Mouse (Mus musculus) heart, adult 11 months (tissue): ENCODE data around the gene Myrf.
A peak's percentile ranks its signal among the peaks of the same experiment; 100 is the strongest.

ENCODE experiments used
- DNase-seq: peaks from one replicate; pipeline ENCODE4 v3.0.0; 2022

Gene Myrf

DNA sequence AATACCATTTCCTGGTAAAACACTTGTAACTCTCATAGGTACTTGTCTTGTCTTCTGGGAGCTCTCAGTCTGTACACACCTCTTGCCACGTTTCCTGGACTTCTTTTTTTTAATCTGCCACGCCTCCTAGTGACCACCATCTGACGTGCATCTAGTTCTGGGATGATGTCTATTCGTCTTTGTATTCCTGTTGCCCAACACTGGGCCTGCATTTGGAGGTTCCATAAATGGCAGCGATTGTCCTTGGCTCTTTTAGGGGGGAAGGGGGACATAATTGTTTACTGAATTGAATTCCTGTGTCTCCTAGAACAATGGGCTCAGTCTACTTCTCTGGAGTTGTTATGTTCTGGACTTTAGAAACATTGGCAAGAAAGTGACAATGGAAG, 35.9 kb downstream of the Myrf start:
- DNase-seq: peak; percentile 95

DNA sequence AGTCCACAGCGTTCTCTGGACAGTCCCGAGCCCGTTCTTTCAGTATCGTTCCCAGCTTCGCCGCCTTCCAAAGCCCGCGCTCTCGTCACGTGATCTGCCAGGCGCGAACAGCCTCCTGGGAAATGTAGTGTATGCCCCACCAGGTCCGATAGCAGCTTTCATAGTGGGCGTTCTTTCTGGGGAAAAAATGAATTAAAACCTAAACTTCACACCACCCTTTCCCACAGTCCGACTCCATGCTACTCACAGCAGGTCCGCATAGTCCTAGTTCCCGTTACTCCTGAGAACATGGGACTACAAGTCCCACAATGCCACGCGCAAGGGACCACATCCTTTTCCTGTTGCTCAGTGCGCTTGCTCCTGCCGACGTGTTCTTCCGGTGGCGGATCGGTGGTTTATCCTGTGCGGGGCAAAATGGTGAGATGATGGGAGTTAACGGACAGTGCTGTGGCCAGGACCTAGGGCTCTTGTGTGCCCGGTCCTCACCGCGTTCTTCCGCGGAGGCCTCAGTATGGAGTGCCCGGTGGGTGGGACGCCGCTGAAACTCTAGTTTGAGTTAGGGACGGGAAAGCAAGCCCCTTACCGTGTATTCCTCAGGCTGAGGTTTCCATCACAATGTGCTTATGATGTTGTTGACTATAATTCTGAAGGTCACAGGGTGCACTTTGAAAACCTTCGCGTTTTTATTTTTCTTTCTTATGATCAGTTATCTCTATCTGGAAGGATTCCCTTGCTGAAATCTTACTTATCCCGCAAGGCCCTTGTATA, 36.5 kb downstream of the Myrf start, which contains the start of the genes Tmem258 and Fen1:
Gene Tmem258 (plus strand): TSS at position 167 of the 768 bp plus-strand sequence.
Gene Fen1 (minus strand): TSS at position 322 of the 768 bp plus-strand sequence.
- peak; percentile 99 for DNase-seq

DNA sequence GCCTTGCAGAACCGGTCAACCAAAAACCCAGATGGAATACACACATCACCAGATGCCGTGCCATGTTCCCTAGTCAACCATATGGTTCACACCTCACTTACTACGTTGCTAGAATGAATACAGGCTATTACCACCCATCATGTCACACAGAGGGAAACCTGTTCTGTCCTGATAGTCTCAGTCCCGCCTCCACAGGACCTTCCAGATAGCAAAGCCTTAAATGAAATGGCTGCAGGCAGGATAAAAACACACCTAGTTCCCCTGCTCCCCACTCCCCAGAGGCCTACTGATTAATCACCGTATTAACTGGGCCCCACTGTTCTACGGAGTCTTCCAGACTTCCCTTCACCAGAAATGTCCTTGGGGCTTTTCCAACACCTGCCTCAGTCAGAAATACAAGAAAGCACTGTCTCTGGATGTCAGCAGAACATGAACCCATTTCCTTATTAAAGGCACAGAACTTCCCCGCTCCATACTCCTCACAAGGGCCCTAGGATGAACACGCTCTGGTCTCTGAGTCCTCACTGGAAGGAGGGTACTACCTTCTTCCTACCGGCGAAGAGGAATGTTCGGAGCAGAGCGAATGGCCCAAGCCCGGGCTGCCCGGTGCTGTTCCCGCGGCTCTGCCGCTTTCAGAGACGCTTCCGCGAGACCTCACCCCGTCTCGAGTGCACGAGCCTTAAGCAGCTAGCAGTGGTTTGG, 37.3 kb downstream of the Myrf start:
- no peak for DNase-seq

DNA sequence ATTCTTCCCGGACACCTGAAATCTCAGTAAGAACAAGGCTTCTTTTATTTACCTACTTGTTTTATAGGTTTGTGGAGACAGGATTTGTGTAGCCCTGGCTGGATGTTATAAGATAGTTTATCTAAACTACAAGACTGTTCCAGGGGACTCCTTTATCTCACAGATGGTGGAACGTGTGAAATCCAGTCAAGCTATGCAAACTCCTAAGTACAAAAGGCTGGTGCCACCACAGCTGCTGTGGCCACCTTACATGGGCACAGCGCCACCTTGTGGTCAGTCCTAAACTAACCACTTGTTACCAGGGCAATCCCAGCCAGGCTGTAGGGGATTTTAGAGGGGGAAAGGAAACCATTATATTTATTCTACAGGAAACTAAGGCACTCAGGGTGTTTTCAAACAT, 41.8 kb downstream of the Myrf start:
- DNase-seq: peak; percentile 96

DNA sequence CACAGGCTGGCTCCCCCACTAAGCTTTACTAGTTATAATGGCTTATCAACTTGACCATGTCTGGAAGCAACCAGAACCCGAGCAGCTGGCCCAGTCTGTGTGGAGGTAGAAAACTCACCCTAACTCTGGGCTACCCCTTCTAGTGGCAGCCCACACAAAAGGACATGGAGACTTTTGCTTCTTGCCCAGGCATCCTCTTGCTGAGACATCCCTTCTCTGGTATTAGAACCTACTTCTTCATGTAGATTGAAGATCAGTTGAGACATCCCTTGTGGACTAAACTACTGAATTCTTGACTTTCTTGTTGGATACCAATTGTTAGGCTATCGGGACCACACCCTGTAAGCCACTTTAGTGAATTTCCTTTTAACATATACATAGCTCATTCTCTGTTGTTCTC, 42.3 kb downstream of the Myrf start:
- DNase-seq: no peak

DNA sequence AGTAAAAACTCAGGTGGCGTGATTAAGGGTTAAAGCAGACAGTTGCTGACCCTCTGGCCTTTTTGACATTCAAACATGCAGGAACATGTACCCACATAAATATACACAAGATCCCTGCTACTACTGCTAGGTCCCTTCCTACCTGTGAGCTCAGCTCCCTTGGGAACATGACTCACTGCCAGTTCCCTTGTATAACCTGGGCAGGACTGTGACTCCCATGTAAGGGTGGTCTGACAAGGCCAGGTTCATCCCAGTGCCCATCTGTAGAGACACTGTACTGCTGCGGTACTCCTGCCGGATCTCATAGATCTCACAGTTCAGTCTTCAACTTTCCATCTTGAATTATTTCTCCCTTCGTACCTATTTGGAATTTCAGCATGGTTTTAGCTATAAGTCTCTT, 43.4 kb downstream of the Myrf start:
- no peak for DNase-seq

DNA sequence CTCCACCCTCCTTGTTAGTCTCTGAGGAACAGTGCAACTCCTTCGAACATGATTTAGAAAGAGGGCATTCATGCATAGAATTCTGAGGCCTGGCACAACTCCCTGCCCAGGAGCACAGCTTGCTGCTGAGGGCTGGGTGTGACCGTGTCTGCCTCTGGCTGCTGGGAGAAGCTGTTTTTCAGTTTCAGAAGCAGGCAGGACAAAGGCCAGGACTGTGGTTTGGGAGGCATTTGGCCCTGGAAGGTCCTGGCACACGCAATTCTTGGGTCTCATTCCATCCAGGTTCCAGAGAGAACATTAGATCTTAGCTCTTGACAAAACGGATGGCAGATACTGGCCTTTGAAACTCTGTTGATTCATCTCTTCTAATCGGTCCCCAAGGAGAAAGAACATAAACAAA, 45.3 kb downstream of the Myrf start:
- DNase-seq: no peak

DNA sequence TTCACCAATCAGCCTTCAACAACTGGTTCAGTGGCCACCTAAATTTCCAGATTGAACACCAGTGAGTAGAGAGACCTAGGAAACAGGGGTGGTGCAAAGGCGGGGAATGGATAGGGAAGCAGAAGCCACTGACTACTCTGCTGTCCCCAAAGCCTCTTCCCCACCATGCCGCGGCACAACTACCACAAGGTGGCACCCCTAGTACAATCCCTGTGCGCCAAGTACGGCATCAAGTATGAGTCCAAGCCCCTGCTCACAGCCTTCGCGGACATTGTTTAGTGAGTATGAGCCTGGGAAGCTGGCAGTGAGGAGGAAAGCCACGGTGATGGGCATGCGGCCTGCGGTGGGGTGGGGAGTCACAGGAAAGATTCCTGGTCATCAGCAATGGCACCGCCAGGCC, 46.2 kb downstream of the Myrf start:
- DNase-seq: no peak

DNA sequence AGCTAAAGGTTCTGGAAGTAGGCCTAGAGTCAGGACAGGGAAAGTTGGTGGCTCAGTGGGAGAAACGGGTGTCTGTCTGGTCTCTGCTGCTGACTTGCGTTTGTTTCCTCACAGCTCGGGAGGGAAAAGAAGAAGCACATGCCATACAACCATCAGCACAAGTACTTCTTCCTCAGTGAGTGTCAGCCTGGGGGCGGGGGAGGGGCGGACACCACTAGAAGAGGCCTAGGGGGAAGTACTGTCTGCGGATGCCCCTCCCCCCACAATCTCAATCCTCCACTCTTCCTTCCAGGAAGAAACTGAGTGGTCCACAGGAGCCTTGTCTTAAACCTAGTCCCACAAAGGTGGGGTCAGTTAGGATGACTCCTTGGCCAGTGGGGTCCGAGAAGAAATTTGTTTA, 49.2 kb downstream of the Myrf start:
- peak; percentile 97 for DNase-seq

DNA sequence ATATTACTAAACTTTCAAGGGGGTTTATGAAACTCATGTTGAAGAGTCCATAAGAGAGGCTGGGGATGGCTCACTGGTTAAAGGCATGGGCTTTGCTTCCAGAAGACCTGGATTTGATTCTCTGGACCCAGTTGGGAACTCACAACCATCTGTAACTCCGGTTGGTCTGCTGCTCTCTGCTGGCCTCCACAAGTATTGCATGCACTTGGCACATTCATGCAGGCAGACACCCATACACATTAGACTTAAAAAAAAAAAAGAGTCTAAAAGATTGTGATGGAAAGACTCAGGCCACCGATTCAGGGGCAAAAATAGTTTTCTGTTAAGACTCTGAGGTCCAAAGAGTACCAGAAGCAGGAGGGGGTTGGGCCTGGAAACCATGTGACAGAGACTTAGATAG, 49.8 kb downstream of the Myrf start:
- DNase-seq: peak; percentile 96

DNA sequence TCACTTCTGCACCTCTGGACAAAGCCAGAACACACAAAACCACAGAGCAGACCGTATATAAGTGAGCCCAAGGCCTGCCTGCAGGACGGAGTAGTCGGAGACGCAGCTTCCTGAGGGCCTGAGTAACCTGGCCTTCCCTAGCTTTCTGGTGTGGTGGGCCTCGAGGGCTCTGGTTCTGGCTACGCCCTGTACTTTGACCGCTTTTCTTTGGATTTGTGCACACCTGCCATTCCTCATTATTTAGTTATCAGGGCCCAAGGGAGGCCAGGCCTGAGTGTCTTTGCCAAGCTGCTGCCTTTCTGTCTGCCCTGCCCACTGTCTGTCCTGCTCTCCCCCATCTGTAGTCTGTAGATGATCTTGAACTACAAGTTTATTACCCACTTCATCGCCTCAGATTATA, 50.6 kb downstream of the Myrf start:
- no peak for DNase-seq

DNA sequence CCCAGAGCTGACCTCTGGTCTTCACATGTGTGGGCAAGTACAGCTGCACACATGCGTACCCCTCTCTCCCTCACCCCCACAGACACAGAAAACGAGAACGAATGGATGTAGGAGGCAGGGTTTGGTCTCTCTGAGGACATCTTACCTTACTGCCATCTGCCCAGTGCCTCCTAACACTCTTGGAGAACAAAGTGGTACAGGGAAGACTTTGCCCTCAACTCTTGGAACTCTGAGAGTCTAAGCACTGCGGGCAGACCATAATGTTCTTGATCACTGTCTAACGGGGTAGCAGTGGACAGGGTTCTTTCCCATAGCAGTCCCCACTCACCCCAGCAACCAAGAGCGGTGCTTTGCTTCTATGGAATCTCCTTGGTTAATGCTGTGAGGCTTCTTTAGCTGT, 51.5 kb downstream of the Myrf start:
- peak; percentile 85 for DNase-seq

DNA sequence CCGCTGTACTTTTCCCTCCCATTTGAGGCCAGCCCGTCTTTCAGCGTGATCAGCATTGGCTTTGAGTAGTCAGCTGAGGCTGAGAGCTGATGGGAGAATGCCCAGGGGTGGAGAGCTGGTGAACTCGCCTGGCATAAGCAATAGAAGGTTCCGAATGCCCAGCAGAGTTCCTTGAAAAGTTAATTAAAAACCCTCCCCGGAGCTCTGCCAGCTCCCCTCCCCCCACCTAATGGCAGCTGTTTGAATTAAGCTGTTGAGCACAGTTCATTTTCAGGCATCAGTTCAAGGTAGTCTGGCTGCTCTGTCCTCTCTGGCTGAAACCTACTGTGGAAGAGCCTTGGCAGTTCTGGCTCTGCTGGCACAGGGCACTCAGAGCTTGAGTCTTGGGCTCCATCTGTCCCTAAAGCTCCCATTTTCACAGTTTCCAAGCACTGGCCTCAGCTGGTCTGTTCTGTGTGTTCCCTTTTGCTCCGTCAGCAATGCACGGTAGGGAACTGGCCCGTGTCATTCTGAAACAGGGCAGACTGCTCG, 52.2 kb downstream of the Myrf start:
- peak; percentile 93 for DNase-seq

DNA sequence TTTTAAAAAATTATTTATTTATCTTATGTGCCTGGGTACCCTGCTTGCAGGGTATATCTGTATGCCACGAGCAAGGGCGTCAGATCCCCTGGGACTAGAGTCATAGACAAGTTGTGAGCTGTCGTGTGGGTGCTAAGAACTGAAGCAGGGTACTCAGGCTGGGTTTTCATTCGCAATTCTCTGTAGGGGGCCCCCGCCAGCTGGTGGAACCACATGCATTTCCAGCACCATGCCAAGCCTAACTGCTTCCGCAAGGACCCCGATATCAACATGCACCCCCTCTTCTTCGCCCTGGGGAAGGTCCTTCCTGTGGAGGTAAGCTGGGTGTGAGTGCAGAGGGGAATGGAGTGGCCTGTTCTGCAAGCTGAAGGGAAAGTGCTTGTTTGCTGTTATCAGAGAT, 54.0 kb downstream of the Myrf start:
- peak; percentile 75 for DNase-seq

DNA sequence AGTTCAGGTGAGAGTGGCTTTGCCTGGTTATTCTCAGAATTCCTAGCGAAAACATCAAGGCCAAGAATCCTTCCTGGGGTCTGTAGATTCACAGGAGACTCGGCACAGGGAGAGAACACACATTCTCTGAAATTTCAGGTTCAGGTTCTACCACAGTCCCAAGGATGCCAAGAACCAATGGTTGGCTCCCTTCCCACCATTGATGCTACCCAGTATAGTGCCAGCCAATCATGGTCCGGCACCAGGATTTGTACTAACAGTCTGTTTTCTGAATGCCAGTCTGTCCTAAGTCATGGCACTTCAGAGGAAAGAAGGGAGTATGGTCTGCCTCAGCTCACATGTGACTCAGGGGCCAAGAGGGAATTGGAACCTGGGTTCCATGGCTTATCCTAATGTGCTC, 54.7 kb downstream of the Myrf start:
- no peak for DNase-seq

DNA sequence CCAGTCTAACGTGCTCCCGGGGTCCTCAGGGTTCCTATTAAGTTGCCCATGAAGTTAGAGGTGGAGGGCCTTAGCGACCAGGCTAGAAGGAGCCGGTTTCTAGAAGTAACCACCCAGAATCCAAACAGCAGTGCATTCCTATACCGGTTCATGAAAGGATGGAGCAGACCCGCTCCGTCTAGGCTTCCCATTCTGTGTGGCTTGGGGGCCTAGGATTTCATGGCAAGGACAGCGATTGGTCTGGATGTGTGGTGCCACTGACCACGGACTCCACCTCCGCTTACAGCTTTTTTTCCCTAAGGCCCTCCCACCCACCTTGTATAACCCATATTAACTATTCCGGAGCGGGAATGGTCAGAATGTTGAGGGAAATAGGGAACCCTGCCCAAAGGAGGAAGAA, 56.5 kb downstream of the Myrf start:
- no peak for DNase-seq

DNA sequence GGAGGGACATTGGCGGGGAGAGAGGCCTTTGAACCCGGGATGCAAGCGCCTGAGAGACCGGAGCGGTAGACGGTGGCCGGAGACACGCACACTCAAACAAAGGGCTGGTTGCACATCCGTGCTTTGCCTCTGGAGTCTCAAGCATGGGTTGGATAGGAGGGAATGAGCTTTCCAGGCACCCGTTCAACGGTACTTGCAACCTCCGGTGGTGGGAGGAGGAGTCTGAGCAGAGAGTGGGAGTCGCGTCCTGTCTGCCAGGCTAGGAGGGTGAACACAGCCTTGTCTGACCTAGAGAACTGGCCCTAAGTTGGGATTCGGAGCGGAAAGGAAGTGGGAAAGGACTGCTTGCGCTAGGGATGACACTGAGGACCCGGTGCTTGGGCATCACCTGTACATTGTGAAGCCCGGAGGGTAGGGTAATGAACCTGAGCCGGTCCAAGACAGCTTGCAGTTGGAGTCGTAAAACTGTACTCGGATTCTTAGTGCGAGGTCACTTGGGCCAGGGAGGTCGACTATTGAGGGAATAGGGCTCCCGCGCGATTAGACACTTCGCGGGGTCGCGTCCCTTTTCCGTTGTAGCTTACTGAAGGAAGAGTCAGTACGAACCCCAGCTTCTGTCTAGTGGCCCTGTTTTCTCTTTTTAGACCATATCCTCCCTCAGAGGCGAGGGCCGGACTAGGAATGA, 57.1 kb downstream of the Myrf start:
- DNase-seq: peak; percentile 98

DNA sequence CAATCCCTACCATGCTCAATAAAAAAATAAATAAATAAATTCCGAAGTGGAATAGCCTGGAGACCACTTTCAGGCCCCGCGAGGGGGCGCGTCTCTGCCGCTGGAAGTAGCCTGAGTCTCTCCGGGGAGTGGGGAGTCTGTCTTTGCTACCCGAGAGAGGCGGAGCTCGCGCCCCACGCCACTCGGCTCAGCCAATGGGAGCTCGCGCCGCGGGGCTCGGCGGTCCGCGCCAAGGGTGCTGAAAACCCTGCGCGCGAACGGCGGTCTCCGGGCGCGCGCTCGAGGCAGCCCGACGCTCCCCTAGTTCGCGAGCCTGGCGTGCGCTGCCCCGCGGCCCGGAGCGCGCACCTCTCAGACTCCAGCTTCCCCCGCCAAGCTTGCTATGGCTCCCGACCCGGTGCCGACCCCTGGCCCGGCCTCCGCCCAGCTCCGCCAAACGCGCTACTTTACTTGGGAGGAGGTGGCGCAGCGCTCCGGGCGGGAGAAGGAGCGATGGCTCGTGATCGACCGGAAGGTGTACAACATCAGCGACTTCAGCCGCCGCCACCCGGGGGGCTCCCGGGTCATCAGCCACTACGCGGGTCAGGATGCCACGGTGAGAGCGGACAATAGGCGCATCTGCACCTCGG, 57.8 kb downstream of the Myrf start, which contains the start of gene Fads1:
Gene Fads1 (plus strand): TSS at position 219 of the 629 bp plus-strand sequence.
- peak; percentile 100 for DNase-seq

DNA sequence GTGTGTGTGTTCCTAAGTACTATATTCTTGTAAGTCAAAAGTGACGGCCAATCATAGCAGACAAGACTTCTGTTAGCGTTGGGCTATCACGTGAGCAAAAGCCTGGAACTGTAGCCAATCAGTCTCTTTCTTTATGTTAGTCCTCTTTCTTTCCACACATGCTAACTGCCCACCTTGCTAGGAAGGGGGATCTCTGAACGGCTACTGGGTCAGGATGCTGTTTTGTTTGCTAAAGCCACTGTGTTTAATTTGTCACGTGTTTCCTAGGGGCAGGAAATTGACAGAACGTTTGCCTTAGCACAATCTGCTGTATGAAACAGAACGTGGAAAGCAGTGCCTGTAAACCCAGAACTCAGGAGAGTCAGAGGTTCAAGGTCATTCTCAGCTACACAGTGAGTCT, 58.4 kb downstream of the Myrf start:
- DNase-seq: no peak

DNA sequence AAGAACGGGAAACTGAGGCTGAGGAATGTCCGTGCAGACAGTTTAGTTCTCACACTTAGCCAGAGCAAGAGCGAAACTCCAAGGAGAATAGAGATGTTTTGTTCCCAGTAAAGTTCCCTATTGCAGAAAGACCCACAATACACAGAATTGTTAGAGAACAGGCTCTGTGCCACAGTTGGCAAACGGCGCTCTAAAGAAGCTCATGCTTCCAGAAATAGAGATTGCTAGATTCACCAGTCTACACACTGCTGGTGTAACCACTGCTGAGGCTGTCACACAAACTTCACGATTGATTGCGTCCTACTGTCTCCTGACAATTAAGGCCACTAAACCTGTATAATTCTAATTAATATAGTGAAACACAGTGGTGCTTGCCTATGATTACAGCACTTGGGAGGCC, 59.3 kb downstream of the Myrf start:
- DNase-seq: no peak

DNA sequence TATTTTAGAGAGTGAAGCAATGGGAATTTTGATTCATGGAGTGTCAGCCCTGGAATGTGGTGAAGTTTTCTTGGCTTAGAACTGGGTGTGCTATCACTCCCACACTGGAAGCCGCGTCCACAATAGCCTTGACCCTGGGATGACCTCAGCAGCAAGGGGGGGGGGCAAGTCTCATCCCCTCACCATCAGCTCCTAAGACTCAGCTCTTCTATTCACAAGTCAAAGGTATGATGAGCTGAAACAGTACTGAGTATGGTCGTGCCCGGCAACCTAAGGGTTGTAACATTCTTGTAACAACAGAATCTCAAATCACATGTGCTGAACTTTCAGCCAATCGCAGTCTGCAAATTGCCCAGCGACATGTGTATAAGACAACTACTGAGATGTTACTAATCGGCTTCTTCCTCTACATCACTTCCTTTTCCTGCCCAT, 63.6 kb downstream of the Myrf start:
- DNase-seq: no peak

DNA sequence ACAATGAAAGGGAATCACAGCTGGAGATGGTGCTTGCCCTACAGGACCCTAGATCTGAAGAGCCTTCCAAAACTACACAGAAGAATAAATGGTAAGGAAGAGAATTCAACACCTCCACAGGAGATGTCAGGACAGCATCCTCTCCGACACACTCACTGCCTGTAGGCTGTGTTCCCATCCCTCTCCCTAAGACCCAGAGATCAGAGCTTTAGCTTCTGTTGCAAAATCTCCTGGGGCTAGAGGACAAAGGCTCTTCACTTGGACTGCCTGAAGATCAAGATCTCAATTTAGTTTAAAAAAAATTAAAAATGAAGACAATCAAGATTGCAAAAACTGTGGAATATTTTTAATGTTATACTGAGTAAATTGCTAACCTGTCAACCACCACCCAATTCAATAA, 64.1 kb downstream of the Myrf start:
- peak; percentile 59 for DNase-seq

DNA sequence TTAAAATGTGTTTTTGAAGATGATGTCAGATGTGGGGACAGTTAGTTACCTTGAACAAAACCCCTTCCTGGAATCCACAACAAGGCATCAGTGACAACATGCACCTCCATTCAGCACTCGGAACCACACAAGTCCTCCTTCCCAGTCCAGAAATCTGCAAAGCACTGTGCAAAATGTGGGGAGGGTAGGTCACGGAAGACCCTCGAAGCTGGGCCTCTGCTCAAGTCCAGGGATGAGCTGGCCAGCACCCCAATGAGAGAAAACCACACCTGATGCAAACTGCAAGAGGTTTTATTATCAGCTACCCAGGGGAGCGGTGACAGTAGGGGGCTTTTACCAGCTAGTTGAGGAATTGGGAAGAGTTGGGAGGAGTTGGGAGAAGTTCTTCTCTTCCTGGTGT, 65.6 kb downstream of the Myrf start:
- DNase-seq: peak; percentile 84
